Mouse (Mus musculus): ENCODE results near the gene Gm21885. TPM values are rescaled to one million over a fixed set of nuclear protein-coding genes. Genes with fewer than 3 reads are reported as not detected.

Gene Gm21885
- polyA plus RNA-seq, 1 experiment from 2014 or later = 0.36 TPM

DNA sequence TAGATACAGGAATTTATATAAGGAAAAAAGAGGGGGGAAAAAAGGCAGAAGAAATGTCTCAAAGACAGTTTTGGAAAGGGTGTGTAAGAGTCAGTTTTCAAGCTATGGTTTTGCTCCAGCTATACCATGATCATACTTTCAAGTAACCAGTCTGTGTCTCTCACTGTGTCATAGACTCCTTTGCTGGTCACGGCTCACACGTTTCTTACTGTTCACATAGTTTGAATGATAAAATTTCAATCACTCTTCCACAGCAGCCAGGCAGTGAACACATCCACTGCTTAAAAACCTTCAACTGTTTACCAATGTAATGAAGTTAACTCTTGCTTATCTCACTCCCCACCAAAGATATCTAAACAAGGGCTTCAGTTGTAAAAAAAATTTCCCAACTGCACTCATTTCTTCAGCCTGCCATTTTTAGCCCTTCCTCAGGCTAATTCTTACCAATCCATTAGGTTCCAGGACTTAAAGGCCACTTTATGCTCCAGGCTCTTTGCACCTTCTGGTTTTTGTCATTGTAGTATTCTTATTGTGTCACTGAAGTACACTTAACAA is 32.5 kb downstream of the Gm21885 start:
- Histone ChIP-seq H3K27ac (replicated peaks in 1 of 2; ENCODE audit: control insufficient read depth in 1 of 2, insufficient read depth in 1 of 2, low read depth in 2 of 2, low read length in 2 of 2) (peak overlapping the region; percentile 26 to 39; a peak in 2 of 4 replicates), H3K9ac (ENCODE audit: low read length) (no peak overlapping the region), H3K9me3 (ENCODE audit: control insufficient read depth, low read length) (no peaks in the 10 kb centered on the region), H3K27me3 (ENCODE audit: control insufficient read depth, insufficient read depth, low read length) (no peaks in the 10 kb centered on the region), H3K36me3 (ENCODE audit: control insufficient read depth, insufficient read depth, low read length) (peaks cover 11% of the 10 kb centered on the region), H3K4me1 (ENCODE audit: control insufficient read depth in 2 of 2, insufficient read depth in 2 of 2, low read length in 2 of 2) (peaks cover 4 to 48% of the 10 kb centered on the region in 2 experiments; a peak in 3 of 4 replicates), H3K4me2 (ENCODE audit: low read length) (no peak overlapping the region), H3K4me3 (ENCODE audit: control insufficient read depth in 1 of 2, insufficient read depth in 1 of 2, low read depth in 1 of 2, low read length in 2 of 2) (no peak overlapping the region)
- no peak for ATAC-seq (ENCODE audit: insufficient number of reproducible peaks, insufficient read depth, low FRiP score, low read depth)
- 39% methylated on average over 2 of the region's 2 CpGs for WGBS

DNA sequence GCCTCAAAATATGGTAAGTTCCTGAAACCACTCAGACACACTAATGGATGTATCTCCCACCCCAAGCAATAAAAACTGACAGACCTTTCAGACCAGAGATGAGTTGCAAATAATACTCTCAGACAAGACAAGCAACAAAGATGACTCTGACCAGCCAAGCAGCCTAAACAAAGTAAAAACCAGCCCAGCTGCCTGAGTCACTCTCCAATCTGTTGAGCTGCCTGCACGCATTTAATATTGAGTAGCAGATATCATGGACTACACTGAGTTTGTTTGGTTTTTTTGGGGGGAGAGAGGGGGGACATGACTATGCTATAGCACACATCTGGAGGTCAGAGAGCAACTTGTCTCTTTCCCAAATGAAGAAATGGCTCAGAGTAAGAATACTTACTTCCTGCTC is 33.6 kb downstream of the Gm21885 start:
- H3K4me3 ChIP-seq (ENCODE audit: control insufficient read depth in 1 of 2, insufficient read depth in 1 of 2, low read depth in 1 of 2, low read length in 2 of 2) = no peak overlapping the region
- no peak for ATAC-seq (ENCODE audit: insufficient number of reproducible peaks, insufficient read depth, low FRiP score, low read depth)
- peak overlapping the region in 1 of 2 experiments; percentile 25; a peak in 1 of 4 replicates for H3K27ac ChIP-seq (replicated peaks in 1 of 2; ENCODE audit: control insufficient read depth in 1 of 2, insufficient read depth in 1 of 2, low read depth in 2 of 2, low read length in 2 of 2)
- H3K36me3 ChIP-seq (ENCODE audit: control insufficient read depth, insufficient read depth, low read length) = peaks cover 10% of the 10 kb centered on the region; the same call in 1 of the 2 replicates
- H3K4me1 ChIP-seq (ENCODE audit: control insufficient read depth in 2 of 2, insufficient read depth in 2 of 2, low read length in 2 of 2) = peaks cover 4 to 59% of the 10 kb centered on the region in 2 experiments; a peak in 3 of 4 replicates
- 38% methylated on average over 1 of the region's 1 CpGs for WGBS
- no peak overlapping the region for H3K9ac ChIP-seq (ENCODE audit: low read length)
- no peak overlapping the region for H3K4me2 ChIP-seq (ENCODE audit: low read length)
- no peaks in the 10 kb centered on the region for H3K27me3 ChIP-seq (ENCODE audit: control insufficient read depth, insufficient read depth, low read length)
- no peaks in the 10 kb centered on the region for H3K9me3 ChIP-seq (ENCODE audit: control insufficient read depth, low read length)

DNA sequence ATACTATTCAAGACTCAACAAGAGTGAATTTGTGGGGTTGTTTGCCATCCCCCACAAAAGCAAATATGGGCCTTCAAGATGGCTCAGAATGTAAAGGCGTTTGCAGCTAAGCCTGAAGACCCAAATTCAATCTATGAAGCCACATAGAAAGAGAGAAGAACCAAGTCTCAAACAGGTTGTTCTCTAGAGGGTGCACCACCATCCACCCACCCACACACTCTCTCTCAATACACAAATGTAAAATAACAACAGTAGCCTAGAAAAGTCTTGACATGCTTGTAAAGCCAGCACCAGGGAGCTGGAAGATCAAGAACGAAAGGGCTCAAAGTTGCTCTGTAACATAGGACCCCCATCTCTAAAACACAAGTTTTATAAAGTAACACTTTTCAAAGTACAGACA is 34.9 kb downstream of the Gm21885 start:
- Histone ChIP-seq H3K9ac (ENCODE audit: low read length) (no peak overlapping the region), H3K4me1 (ENCODE audit: control insufficient read depth in 2 of 2, insufficient read depth in 2 of 2, low read length in 2 of 2) (peaks cover 4 to 61% of the 10 kb centered on the region in 2 experiments; a peak in 3 of 4 replicates), H3K36me3 (ENCODE audit: control insufficient read depth, insufficient read depth, low read length) (peaks cover 10% of the 10 kb centered on the region; the same call in 1 of the 2 replicates), H3K9me3 (ENCODE audit: control insufficient read depth, low read length) (no peaks in the 10 kb centered on the region), H3K4me2 (ENCODE audit: low read length) (no peak overlapping the region), H3K4me3 (ENCODE audit: control insufficient read depth in 1 of 2, insufficient read depth in 1 of 2, low read depth in 1 of 2, low read length in 2 of 2) (no peak overlapping the region), H3K27ac (replicated peaks in 1 of 2; ENCODE audit: control insufficient read depth in 1 of 2, insufficient read depth in 1 of 2, low read depth in 2 of 2, low read length in 2 of 2) (no peak overlapping the region), H3K27me3 (ENCODE audit: control insufficient read depth, insufficient read depth, low read length) (no peaks in the 10 kb centered on the region)
- no peak for ATAC-seq (ENCODE audit: insufficient number of reproducible peaks, insufficient read depth, low FRiP score, low read depth)
- WGBS = 74% methylated on average over 2 of the region's 2 CpGs

DNA sequence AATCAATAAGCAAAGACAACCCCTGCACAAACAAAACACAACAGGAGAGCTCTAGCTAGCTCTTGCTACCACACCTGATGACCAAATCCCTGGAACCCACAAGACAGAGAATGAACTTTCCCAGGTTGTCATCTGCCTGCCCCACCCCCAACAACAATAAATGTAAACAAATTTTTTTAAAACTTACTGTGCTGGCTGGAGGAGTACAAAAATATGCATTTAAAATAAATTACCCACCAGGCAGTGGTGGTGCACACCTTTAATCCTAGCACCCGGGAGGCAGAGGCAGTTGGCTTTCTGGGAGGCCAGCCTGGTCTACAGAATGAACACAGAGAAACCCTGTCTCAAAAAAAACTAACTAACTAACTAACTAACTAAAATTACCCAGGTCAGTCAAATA is 35.3 kb downstream of the Gm21885 start:
- Histone ChIP-seq H3K9ac (ENCODE audit: low read length) (no peak overlapping the region), H3K4me2 (ENCODE audit: low read length) (no peak overlapping the region), H3K27me3 (ENCODE audit: control insufficient read depth, insufficient read depth, low read length) (no peaks in the 10 kb centered on the region), H3K4me3 (ENCODE audit: control insufficient read depth in 1 of 2, insufficient read depth in 1 of 2, low read depth in 1 of 2, low read length in 2 of 2) (no peak overlapping the region), H3K36me3 (ENCODE audit: control insufficient read depth, insufficient read depth, low read length) (peaks cover 10% of the 10 kb centered on the region; the same call in 1 of the 2 replicates), H3K9me3 (ENCODE audit: control insufficient read depth, low read length) (no peaks in the 10 kb centered on the region), H3K27ac (replicated peaks in 1 of 2; ENCODE audit: control insufficient read depth in 1 of 2, insufficient read depth in 1 of 2, low read depth in 2 of 2, low read length in 2 of 2) (no peak overlapping the region), H3K4me1 (ENCODE audit: control insufficient read depth in 2 of 2, insufficient read depth in 2 of 2, low read length in 2 of 2) (peaks cover 4 to 61% of the 10 kb centered on the region in 2 experiments; a peak in 3 of 4 replicates)
- no peak for ATAC-seq (ENCODE audit: insufficient number of reproducible peaks, insufficient read depth, low FRiP score, low read depth)
- 74% methylated on average over 1 of the region's 1 CpGs for WGBS

DNA sequence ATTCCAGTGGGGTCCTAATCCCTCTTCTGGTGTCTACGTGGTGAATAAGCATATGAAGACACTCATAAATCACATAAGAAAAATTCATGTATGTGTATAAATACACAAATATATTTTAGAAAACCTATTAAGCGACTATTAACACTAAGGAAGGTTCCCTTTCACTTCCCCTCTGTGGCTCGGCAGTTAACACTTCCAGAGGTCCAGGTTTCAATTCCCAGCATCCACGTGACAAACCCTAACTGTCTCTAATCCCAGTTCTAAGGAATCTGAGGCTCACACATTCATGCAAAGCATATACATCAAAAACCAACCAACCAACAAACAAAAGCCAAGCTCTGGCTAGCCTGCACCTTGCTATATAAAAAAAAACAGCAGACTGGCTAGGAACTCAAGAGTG is 35.8 kb downstream of the Gm21885 start:
- Histone ChIP-seq H3K9me3 (ENCODE audit: control insufficient read depth, low read length) (no peaks in the 10 kb centered on the region), H3K27me3 (ENCODE audit: control insufficient read depth, insufficient read depth, low read length) (no peaks in the 10 kb centered on the region), H3K36me3 (ENCODE audit: control insufficient read depth, insufficient read depth, low read length) (peaks cover 10% of the 10 kb centered on the region; the same call in 1 of the 2 replicates), H3K27ac (replicated peaks in 1 of 2; ENCODE audit: control insufficient read depth in 1 of 2, insufficient read depth in 1 of 2, low read depth in 2 of 2, low read length in 2 of 2) (no peak overlapping the region; a peak in 1 of 4 replicates), H3K9ac (ENCODE audit: low read length) (no peak overlapping the region), H3K4me3 (ENCODE audit: control insufficient read depth in 1 of 2, insufficient read depth in 1 of 2, low read depth in 1 of 2, low read length in 2 of 2) (no peak overlapping the region), H3K4me1 (ENCODE audit: control insufficient read depth in 2 of 2, insufficient read depth in 2 of 2, low read length in 2 of 2) (peaks cover 4 to 64% of the 10 kb centered on the region in 2 experiments; a peak in 3 of 4 replicates), H3K4me2 (ENCODE audit: low read length) (0 out of 2 replicates have a peak overlapping the region, but pooled peaks have one; percentile 0)
- no peak for ATAC-seq (ENCODE audit: insufficient number of reproducible peaks, insufficient read depth, low FRiP score, low read depth)
- WGBS = 64% methylated on average over 4 of the region's 4 CpGs

DNA sequence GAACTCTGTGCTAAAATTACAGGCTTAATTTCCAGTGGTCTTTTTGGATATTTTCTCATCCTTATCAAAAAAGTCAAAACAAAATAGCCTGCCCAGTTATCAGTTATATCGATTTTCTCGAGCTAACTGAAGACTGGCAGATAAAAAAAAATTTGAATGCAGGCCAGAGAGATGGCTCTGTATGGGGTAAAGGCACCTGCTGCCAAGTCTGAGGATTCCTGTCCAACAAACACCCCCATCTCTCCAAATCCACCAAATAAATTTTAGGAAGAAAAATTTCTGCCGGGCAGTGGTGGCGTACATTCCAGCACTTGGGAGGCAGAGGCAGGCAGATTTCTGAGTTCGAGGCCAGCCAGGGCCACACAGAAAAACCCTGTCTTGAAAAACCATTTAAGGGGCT is 36.4 kb downstream of the Gm21885 start:
- peaks cover 10% of the 10 kb centered on the region; the same call in 1 of the 2 replicates for H3K36me3 ChIP-seq (ENCODE audit: control insufficient read depth, insufficient read depth, low read length)
- ATAC-seq (ENCODE audit: insufficient number of reproducible peaks, insufficient read depth, low FRiP score, low read depth) = no peak
- H3K27ac ChIP-seq (replicated peaks in 1 of 2; ENCODE audit: control insufficient read depth in 1 of 2, insufficient read depth in 1 of 2, low read depth in 2 of 2, low read length in 2 of 2) = no peak overlapping the region
- no peak overlapping the region for H3K9ac ChIP-seq (ENCODE audit: low read length)
- H3K9me3 ChIP-seq (ENCODE audit: control insufficient read depth, low read length) = no peaks in the 10 kb centered on the region
- peaks cover 4 to 65% of the 10 kb centered on the region in 2 experiments; a peak in 3 of 4 replicates for H3K4me1 ChIP-seq (ENCODE audit: control insufficient read depth in 2 of 2, insufficient read depth in 2 of 2, low read length in 2 of 2)
- no peaks in the 10 kb centered on the region for H3K27me3 ChIP-seq (ENCODE audit: control insufficient read depth, insufficient read depth, low read length)
- H3K4me3 ChIP-seq (ENCODE audit: control insufficient read depth in 1 of 2, insufficient read depth in 1 of 2, low read depth in 1 of 2, low read length in 2 of 2) = no peak overlapping the region
- WGBS = 70% methylated on average over 5 of the region's 5 CpGs
- H3K4me2 ChIP-seq (ENCODE audit: low read length) = 0 out of 2 replicates have a peak overlapping the region, but pooled peaks have one; percentile 0

DNA sequence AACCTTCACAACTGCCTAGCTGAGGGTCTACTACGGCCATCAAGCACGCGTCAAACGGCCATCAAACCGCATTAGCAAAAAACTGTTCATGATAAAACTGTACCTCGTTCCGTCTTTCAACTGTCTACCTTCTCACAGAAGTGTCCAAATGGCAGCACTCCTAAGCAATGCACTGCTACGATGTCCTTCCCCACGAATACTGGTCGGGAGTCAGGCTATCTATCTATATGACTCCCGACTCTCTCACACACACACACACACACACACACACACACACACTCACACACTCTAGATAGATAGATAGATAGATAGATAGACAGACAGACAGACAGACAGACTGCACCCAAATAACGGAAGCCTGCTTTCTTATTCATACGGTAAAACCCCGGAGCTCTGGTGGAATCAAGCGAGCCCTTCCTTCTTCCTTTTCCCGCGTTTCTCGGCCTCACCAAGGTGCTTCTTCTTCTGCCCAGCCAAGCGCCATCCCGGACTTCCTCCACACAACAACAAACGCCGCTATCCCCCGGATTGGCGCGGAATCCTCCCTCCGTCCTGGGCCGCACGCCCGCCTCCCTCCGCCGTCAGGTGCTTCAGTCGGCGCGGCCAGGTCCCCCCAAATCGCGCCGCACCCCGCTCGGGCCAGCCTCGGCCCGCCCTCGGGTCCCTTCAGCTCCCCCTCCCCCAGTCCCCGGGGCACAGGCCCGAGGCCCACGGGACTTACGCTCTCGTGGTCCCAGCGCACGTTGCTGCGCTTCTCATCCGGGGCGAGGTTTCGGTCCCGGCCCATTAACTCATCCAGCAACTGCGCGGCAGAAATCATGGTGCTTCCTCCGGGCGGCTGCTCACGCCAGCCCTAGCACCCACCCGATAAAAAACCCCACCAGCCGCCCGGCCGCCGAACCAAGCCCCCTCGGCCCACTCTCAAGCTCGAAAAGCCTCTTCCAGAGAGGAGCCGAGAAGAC is 39.6 kb downstream of the Gm21885 start:
- H3K4me3 ChIP-seq (ENCODE audit: control insufficient read depth in 1 of 2, insufficient read depth in 1 of 2, low read depth in 1 of 2, low read length in 2 of 2) = peak overlapping the region; percentile 73 to 100
- H3K27ac ChIP-seq (replicated peaks in 1 of 2; ENCODE audit: control insufficient read depth in 1 of 2, insufficient read depth in 1 of 2, low read depth in 2 of 2, low read length in 2 of 2) = peak overlapping the region; percentile 96 to 98
- H3K9me3 ChIP-seq (ENCODE audit: control insufficient read depth, low read length) = no peaks in the 10 kb centered on the region
- ATAC-seq (ENCODE audit: insufficient number of reproducible peaks, insufficient read depth, low FRiP score, low read depth) = peak; percentile 64
- no peaks in the 10 kb centered on the region for H3K27me3 ChIP-seq (ENCODE audit: control insufficient read depth, insufficient read depth, low read length)
- H3K4me2 ChIP-seq (ENCODE audit: low read length) = peak overlapping the region; percentile 74
- H3K36me3 ChIP-seq (ENCODE audit: control insufficient read depth, insufficient read depth, low read length) = peaks cover 7% of the 10 kb centered on the region; the same call in 1 of the 2 replicates
- under 1% methylated on average over 67 of the region's 67 CpGs for WGBS
- peaks cover 4 to 41% of the 10 kb centered on the region in 2 experiments; a peak in 3 of 4 replicates for H3K4me1 ChIP-seq (ENCODE audit: control insufficient read depth in 2 of 2, insufficient read depth in 2 of 2, low read length in 2 of 2)
- H3K9ac ChIP-seq (ENCODE audit: low read length) = peak overlapping the region; percentile 100
